Mouse (Mus musculus): ENCODE data around the gene Gm609.

GRCm38 (mm10) chr16:45413497-45413896 is 79.3 kb downstream of the Gm609 start:
- TF ChIP-seq CTCF (conservative IDR thresholded peaks at IDR 0.05; ENCODE audit: insufficient read depth, insufficient read length, low read depth, low read length): no peak
- no peak for TF ChIP-seq POLR2A (IDR thresholded peaks at IDR 0.05; ENCODE audit: low read depth, low read length)
